Mouse (Mus musculus): Measurements from ENCODE around the gene Dbt.

- TF ChIP-seq GATA1 (IDR thresholded peaks at IDR 0.05; ENCODE audit: borderline replicate concordance, low read length) (no peak), FLI1 (IDR thresholded peaks at IDR 0.05; ENCODE audit: low read length) (peak; percentile 52; the same call in 1 of the 2 replicates)
Observed at GRCm38 (mm10) chr3:116594728-116595602, 82.1 kb downstream of the Dbt start, which contains the start of gene Sass6.

Measured in megakaryocyte, embryonic 14.5 days (primary cell).